Mouse (Mus musculus): ENCODE data around the gene Tnfrsf1a.

DNA sequence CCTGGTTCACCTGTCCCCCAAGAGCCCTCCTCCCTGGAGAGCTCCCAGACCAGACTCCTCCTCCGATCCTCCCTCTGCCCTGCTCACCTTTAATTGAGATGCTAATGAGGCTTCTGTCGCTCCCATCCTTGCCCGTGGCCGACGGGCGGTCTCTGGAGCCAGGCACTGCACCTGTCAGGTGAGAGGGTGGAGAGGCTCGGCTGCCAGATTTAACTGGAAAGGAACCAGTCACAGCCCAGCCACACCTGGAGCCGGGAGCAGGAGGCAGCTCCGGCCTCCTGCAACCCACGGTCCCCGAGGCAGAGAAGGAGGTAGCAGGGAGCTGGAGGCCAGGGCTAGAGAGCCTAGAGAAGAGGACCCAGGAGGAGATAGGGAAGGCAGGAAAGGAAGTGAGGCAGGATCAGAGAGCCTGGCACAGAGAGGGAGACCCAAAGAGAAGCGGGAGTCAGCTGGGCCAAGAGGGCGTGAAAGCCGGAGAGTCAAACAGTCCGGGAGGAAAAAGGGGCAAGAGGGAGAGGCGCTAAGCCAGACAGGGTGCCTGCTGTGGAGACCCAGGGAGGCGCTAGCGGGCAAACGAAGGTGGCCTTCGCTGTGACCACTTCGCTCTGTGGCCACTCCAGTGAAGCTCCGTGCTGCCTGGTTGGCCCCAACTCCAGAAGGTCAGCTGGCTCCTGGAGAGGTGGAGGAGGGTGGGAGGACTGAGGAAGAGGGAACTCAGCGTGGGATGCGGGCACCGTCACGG, 27.9 kb upstream of the Tnfrsf1a start:
- TF ChIP-seq GATA1 (IDR thresholded peaks at IDR 0.05; ENCODE audit: borderline replicate concordance, low read length) (no peak), FLI1 (IDR thresholded peaks at IDR 0.05; ENCODE audit: low read length) (no peak)

Data from megakaryocyte, embryonic 14.5 days (primary cell).